ENCODE assay signal across 8 mouse cellular contexts in genomic region chr2:168445211-168445810, GRCm38 (mm10).
A peak's percentile ranks its signal among the peaks of the same experiment; 100 is the strongest.
DNase-seq lines count a peak whose midpoint lies in the region; ATAC-seq lines count a peak whose summit lies in the region.

No protein-coding gene starts in this region.

- peaks cover 6% of the 10 kb centered on the region; the same call in 1 of the 2 replicates for H3K9me3 ChIP-seq in heart, embryonic 10.5 days
- no peaks in the 10 kb centered on the region for H3K9me3 ChIP-seq in kidney, embryonic 15.5 days (replicated peaks)

- H3K9ac ChIP-seq in kidney, embryonic 15.5 days: no peak overlapping the region

- ATAC-seq in kidney, embryonic 15.5 days (replicated peaks; ENCODE audit: low FRiP score): peak; percentile 37; the same call in 1 of the 2 replicates

- H3K4me2 ChIP-seq in kidney, embryonic 15.5 days: no peak overlapping the region

- peaks cover 20% of the 10 kb centered on the region for H3K4me1 ChIP-seq in heart, embryonic 10.5 days
- H3K4me1 ChIP-seq in kidney, embryonic 15.5 days: peaks cover 20% of the 10 kb centered on the region

- no peaks in the 10 kb centered on the region for H3K36me3 ChIP-seq in heart, embryonic 10.5 days
- no peaks in the 10 kb centered on the region for H3K36me3 ChIP-seq in kidney, embryonic 15.5 days

- peak; percentile 59 for DNase-seq in A20 (ENCODE audit: low read depth, low spot score)
- peak; percentile 76 for DNase-seq in NIH3T3 (ENCODE audit: low read depth)
- peak; percentile 47 to 69 for DNase-seq in cerebellum, postnatal 4 days (ENCODE audit: low spot score in 2 of 2)
- peak; percentile 89 for DNase-seq in heart, embryonic 10.5 days (ENCODE audit: low spot score)
- peak; percentile 69 for DNase-seq in lung, postnatal 10 days
- peak; percentile 9 for DNase-seq in retina, adult 2 months (ENCODE audit: low read depth, low spot score)
- DNase-seq in thymus, postnatal 10 days (ENCODE audit: low spot score in 2 of 2): peak; percentile 29 to 80

- 37% methylated on average over 10 of the region's 10 CpGs for WGBS in heart, embryonic 10.5 days
- WGBS in kidney, embryonic 15.5 days: 34% methylated on average over 10 of the region's 10 CpGs

- H3K4me3 ChIP-seq in heart, embryonic 10.5 days: no peak overlapping the region
- H3K4me3 ChIP-seq in kidney, embryonic 15.5 days (replicated peaks): no peak overlapping the region

- no peak overlapping the region for H3K27ac ChIP-seq in heart, embryonic 10.5 days
- H3K27ac ChIP-seq in kidney, embryonic 15.5 days: no peak overlapping the region

- H3K27me3 ChIP-seq in heart, embryonic 10.5 days (ENCODE audit: insufficient read depth, poor library complexity, severe bottlenecking): peaks cover 67% of the 10 kb centered on the region
- peaks cover 6% of the 10 kb centered on the region for H3K27me3 ChIP-seq in kidney, embryonic 15.5 days

Comparison
In these comparisons a context has a peak if more than half of its experiments do, and no peak if none do; other contexts are left out.
1. DNase-seq: peak in every context shown above with its lines; median percentile 89 in heart, embryonic 10.5 days; 76 in NIH3T3; 69 in lung, postnatal 10 days; 59 in A20; 58 in cerebellum, postnatal 4 days; 54 in thymus, postnatal 10 days; 9 in retina, adult 2 months.